Mouse (Mus musculus) naive thymus-derived CD4-positive, alpha-beta T cell, adult 2 months (primary cell): Measurements from ENCODE around the gene Stat3.
A peak's percentile ranks its signal among the peaks of the same experiment; 100 is the strongest.

Source experiments
- DNase-seq: peaks from one replicate; pipeline ENCODE4 v3.0.0-alpha.2; 2011; ENCODE audit warnings: low read depth

The Stat3 gene

GRCm38 (mm10) chr11:100891256-100892123, 47.9 kb downstream of the Stat3 start:
- peak; percentile 80 for DNase-seq

- no peak for DNase-seq
These were observed 48.9 kb downstream of the Stat3 start for GRCm38 (mm10) chr11:100890481-100890880.

GRCm38 (mm10) chr11:100888348-100888820, 51.0 kb downstream of the Stat3 start:
- no peak for DNase-seq

GRCm38 (mm10) chr11:100887764-100888163, 51.6 kb downstream of the Stat3 start:
- no peak for DNase-seq

- no peak for DNase-seq
These were observed 52.1 kb downstream of the Stat3 start for GRCm38 (mm10) chr11:100887236-100887635.

GRCm38 (mm10) chr11:100886188-100886740, 53.1 kb downstream of the Stat3 start:
- no peak for DNase-seq

GRCm38 (mm10) chr11:100885472-100885871, 53.9 kb downstream of the Stat3 start:
- DNase-seq = no peak

GRCm38 (mm10) chr11:100883640-100884039, 55.7 kb downstream of the Stat3 start:
- no peak for DNase-seq

- DNase-seq = no peak
These were observed 59.8 kb downstream of the Stat3 start for GRCm38 (mm10) chr11:100879321-100880078.

GRCm38 (mm10) chr11:100875761-100876160, 63.6 kb downstream of the Stat3 start:
- DNase-seq = no peak

GRCm38 (mm10) chr11:100870968-100871350, 68.4 kb downstream of the Stat3 start:
- no peak for DNase-seq

GRCm38 (mm10) chr11:100870256-100870967, 68.9 kb downstream of the Stat3 start:
- no peak for DNase-seq

GRCm38 (mm10) chr11:100865618-100866017, 73.7 kb downstream of the Stat3 start:
- DNase-seq = no peak

GRCm38 (mm10) chr11:100863141-100863540, 76.2 kb downstream of the Stat3 start:
- no peak for DNase-seq

GRCm38 (mm10) chr11:100861836-100862235, 77.5 kb downstream of the Stat3 start:
- DNase-seq = peak; percentile 55

GRCm38 (mm10) chr11:100861335-100861734, 78.0 kb downstream of the Stat3 start:
- peak; percentile 45 for DNase-seq

GRCm38 (mm10) chr11:100860198-100861048, 78.9 kb downstream of the Stat3 start:
- peak; percentile 93 for DNase-seq

- DNase-seq = peak; percentile 57
These were observed 79.7 kb downstream of the Stat3 start for GRCm38 (mm10) chr11:100859579-100860075.

GRCm38 (mm10) chr11:100858935-100859578, 80.3 kb downstream of the Stat3 start, which contains the start of gene Stat5a:
Gene Stat5a (plus strand): TSS chr11:100859351.
- DNase-seq = peak; percentile 23

GRCm38 (mm10) chr11:100857960-100858359, 81.4 kb downstream of the Stat3 start:
- DNase-seq = no peak
